Mouse (Mus musculus) testis, postnatal 14 days (tissue): ENCODE measurements around the gene 1810037I17Rik.

Experiments used
- DNase-seq: peaks from one replicate; pipeline ENCODE4 v3.0.0; 2021; ENCODE audit warnings: low spot score

Gene 1810037I17Rik

GRCm38 (mm10) chr3:122924009-122924914 lies at the start of gene 1810037I17Rik:
1810037I17Rik (plus strand) TSS chr3:122924203.
- peak; percentile 97 for DNase-seq

DNA sequence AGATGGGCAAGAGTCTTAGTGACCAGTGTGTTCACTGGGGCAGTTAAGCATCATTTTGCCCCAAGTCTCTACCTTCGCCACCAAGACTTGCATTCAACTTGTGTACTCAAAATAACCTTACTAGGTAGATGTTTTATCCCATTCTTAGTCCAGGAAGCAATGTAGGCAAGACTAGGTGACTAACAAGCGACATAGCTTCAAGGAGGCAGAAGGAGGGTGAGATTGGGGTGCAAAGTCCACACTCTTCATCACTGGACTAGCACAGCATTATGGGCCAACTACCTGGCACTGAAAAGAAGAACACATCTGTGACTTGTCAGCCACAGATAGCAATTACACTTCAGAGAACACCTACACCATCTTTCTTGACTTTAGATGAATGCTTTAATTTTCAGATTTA lies 47.1 kb upstream of the 1810037I17Rik start:
- DNase-seq = no peak

GRCm38 (mm10) chr3:122877543-122877942 lies 46.5 kb upstream of the 1810037I17Rik start:
- DNase-seq = no peak

- DNase-seq = no peak
Measured at GRCm38 (mm10) chr3:122878705-122879315, 45.2 kb upstream of the 1810037I17Rik start.

DNA sequence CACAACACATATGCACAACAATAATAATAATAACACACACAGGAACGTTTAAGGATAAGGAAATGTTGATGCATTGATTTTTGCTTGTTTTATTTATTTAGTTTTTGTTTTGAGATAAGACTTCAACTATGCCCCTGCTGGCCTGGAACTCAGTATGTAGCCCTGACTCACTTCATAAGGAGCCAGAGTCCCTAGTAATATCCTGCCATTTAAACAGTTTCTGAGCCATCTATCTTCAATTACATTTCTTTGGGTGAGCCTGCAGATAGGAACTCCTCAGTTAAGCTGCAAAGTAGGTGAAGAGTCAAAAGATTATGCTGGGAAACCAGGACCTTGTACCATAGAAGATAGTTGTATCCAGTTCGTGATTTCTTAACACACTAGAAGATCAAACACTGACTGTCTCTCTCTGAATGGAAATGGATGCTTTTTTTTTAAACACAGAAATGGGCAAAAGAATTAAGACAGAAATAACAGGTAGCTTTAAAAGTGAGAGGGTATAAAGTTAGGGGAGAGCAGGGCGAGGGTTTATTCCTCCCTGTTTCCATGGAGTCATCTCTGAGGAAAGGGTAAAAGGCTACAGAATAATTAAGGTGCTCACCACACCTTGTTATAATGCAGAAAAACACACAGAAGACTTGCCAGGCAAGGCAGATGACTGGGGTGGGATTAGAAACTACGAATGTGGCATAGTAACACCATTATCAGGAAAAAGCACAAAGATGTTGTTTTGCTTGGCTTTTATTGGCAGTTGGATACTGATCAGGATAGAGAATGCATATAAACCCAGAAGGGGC lies 36.3 kb upstream of the 1810037I17Rik start:
- no peak for DNase-seq

DNA sequence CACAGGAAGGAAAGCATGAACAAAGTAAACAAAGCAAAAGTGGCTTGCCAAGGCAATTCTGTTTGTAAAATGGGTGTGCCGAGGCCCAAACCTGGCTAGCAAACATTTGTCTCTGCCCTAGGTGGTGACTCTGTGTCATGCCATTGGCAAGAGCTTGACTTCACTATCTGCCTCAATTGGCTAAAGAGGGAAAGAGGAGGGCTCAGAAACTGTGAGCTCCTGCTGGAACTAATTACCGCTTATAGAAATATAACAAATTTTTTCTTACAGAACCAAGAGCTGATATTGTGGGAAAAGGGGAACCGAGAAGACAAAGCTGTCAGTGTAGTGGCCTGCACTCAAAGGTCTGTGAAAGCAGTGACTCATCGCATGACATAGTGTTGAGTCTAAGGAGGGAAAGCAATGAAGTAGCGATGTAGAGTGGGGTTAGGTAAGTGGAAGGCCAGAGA lies 35.6 kb upstream of the 1810037I17Rik start:
- DNase-seq = no peak

DNA sequence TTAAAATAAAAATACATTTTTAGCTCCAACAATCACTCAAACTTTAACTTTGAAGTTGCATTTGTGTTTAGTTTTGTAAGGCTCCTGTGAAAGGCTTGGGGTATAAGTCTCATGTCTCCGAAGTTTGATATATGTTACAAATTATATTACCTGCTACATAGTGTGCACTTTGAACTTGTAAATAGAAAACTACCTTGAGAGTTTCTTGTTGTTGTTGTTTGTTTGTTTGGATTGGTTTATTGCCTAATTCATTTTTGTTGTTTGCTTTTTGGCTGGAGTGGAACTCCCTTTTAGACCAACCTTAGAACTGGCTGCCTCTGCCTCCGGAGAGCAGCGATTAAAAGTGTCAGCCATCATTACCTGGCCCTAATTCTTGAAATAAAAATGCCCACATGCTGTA lies 29.2 kb upstream of the 1810037I17Rik start, which contains the start of gene Fabp2:
Gene Fabp2 (plus strand): TSS at position 301 of the 400 bp plus-strand sequence.
- no peak for DNase-seq

- DNase-seq = no peak
Measured at GRCm38 (mm10) chr3:122895189-122895731, 28.7 kb upstream of the 1810037I17Rik start.

DNA sequence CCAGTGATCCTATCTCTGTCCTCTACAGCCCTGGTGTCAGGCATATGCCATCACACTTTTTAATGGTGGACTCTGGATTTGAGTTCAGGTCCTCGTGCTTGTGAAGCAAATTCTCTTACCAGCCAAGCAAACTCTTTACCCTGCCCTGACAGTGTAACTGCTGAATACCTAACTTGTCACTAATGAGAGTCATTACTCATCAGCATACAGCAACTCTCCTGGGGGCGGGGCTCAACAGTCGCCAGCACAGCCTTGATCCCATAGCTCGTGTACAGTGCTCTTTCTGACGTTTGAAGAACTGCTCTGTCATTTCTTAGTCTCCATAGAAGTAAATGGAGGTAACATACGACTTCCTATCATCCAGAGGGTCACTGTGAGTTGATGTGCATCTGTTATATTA lies 25.7 kb upstream of the 1810037I17Rik start:
- DNase-seq = no peak

DNA sequence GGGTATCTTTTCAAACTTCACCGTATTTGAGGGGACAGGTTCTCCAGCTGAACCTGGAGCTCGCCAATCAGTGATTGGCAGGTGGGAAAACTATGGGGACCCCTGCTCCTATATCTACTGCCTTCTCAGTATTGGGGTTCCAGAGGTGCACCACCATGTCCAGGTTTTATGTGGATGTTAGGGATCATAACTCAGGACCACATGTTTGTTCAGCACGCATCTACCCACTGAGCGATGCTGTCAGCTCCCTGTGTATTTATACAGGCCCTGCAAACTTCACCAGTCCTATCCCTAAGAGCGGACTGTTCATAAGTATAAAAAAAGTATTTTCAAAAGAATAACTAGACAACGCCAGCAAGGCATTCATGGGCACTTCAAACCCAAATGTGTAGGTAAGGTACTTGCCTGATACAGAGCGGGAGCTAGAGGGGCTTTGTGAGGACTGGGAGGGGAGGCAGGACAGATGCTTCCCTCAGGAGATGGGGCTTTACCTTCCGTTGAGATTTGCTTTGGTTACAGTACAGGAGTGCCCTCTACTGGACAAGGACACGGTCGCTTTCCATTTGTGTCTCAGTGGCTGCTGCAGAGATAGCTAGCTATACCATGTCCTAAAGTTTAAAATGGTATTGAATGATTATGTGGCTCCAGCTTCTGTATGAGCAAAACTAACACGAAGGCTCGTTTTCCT lies 20.1 kb upstream of the 1810037I17Rik start:
- no peak for DNase-seq

- DNase-seq = no peak
Measured at GRCm38 (mm10) chr3:122907841-122908240, 16.2 kb upstream of the 1810037I17Rik start.

DNA sequence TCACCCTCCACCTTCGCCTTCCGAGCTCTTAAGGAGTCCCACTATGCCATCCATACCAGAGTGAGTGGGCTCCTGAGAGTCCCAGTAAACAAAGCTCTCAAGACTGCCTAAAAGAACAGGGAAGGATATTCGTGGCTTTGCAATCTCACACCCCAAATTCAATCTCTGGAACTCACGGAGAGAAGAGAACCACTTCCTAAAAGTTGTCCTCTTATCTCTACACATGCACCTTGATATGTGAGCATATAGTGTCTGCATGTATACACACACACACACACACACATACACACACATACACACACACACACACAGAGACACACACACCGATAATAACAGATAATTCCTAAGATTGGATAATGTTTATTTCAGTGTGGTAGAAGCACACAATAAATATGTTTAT lies 8.5 kb upstream of the 1810037I17Rik start:
- DNase-seq = no peak

GRCm38 (mm10) chr3:122916191-122916680 lies 7.8 kb upstream of the 1810037I17Rik start:
- DNase-seq = no peak

DNA sequence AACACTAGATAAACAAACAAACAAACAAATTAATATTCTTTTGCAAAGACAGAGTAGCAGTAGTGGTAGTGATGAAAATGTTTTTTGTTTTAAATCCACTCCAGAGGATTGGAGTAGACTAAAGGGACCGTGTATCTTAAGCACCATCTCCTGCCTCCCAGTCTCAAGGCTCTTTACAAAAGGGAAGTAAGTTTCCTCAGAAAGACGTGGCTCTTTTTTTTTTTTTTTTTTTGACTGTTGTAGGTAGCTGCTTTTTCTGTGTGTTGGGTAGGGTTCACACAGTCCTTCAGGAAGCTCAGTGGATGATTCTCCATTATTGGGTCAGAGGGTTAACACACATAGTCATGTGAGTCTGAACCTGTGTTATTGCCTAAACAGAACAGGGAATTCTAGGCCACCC lies 5.3 kb upstream of the 1810037I17Rik start:
- no peak for DNase-seq

- no peak for DNase-seq
Measured at GRCm38 (mm10) chr3:122919260-122919659, 4.7 kb upstream of the 1810037I17Rik start, which contains the start of gene Gm10959. Gm10959 (minus strand) TSS chr3:122919360.

DNA sequence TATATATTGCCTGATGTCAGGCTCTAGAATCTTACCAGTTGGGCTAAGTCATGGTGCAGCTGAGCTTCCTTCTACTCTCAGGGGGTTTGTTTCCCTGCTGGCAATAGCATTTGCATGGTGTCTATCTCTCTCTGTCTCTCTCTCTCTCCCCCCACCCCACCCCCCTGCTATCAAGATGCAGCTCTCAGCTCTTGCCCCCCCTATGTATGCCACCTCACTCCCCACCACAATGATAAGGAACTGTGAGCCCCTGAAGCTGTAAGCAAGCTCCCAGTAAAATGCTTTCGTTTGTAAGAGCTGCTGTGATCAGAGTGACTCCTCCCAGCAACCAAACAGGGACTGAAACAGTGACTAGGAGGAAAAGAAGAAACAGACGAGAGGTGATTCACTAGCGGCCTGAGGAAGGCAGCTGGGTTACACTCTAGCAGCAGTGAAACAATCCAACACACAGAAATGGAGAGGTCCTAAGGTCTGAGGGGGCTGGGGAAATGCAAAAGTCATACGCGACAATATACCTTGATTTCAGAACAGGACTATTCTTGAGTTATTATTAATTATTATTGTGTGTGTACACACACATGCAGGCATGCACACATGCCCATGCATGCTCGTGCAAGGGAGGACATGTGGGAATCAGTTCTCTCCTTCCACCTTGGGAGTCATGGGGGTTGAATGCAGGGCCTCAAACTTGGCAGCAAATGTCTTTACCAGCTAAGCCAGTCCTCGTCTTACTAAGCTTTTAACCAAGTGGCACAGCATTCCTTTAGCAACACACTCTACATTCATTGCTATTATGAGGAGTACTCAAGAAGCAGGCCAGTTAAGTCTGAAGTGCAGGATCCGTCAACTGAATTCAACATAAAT lies 3.2 kb upstream of the 1810037I17Rik start:
- no peak for DNase-seq

GRCm38 (mm10) chr3:122921676-122922527 lies 2.1 kb upstream of the 1810037I17Rik start:
- no peak for DNase-seq

GRCm38 (mm10) chr3:122923147-122923546 lies 856 bp upstream of the 1810037I17Rik start:
- DNase-seq = peak; percentile 50

DNA sequence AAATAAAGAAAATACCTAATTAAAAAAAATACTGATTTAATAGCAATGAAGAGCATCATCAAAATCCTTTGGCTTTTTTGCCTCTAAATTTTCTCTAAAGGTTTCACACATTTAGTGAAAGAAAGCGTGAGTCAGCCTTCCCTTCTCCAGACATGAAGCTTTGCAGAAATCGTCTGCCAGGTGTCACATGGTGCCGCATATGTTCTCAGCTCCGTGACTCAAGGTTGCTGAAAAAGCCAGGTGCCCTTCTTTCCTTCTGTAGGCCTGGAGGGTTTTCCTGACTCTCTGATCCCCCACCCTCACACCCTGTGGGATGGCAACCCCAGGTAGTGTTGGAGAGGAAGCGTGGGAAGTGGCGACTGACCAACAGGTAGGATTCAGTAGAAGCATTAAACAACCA lies 5.7 kb downstream of the 1810037I17Rik start:
- no peak for DNase-seq
